Mouse (Mus musculus): ENCODE results near the gene Slc12a7. TPM values are rescaled to one million over a fixed set of nuclear protein-coding genes. Genes with fewer than 3 reads are reported as not detected.

The Slc12a7 gene
- polyA plus RNA-seq, 1 experiment from 2014 or later, result 32.7 TPM

DNA sequence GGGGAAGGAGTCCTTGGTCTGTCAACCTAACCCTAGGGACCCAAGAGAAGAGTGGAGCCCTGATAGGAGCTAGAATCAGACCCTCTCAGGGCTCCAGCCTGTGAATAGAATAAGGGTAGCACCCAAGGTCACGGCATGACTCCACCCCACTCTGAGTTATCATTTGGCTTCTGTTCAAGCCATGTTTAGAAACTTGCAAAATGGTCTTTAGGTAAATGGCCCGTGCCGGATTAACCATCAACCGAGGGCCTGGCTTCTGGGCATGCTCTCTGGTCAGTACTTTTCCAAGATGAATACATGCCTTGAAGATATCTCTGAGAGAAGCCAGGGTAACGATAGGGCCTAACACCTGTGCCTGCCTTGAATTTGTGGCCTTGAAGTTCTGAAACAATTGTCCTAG lies 21.7 kb upstream of the Slc12a7 start:
- 84% methylated on average over 5 of the region's 5 CpGs for WGBS (ENCODE audit: insufficient replicate concordance)
- Histone ChIP-seq H3K36me3 (ENCODE audit: control insufficient read depth, insufficient read depth, low read length) (no peaks in the 10 kb centered on the region), H3K4me1 (ENCODE audit: control insufficient read depth, insufficient read depth, low read length) (no peaks in the 10 kb centered on the region), H3K4me3 (ENCODE audit: low read depth, low read length) (no peak overlapping the region), H3K27me3 (ENCODE audit: control insufficient read depth, insufficient read depth, low read length) (no peaks in the 10 kb centered on the region), H3K9me3 (replicated peaks; ENCODE audit: control insufficient read depth, low read length) (no peaks in the 10 kb centered on the region), H3K4me2 (no peak overlapping the region), H3K27ac (ENCODE audit: low read depth, low read length) (no peak overlapping the region), H3K9ac (ENCODE audit: low read depth, low read length) (no peak overlapping the region)
- ATAC-seq (replicated peaks; ENCODE audit: insufficient number of reproducible peaks, low FRiP score, low TSS enrichment), result no peak

DNA sequence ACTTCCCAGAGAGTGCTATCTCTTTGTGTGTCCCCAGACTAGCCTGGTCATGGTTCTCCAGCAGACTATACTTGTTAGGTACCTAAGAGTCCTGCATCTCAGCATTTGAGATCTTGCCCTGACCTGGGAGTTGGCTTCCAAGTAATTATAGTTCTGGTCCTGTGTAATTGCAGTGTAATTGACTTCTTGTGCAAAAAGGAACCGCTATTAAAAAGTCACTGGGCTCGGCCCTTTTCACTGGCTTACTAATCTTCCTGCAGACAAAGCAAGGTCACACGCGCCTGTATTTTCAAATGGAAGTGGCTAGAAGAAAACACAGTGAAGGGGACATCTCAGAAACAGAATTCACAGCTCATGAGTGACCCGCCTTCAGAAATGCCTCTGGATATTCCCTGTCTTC lies 21.1 kb upstream of the Slc12a7 start:
- Histone ChIP-seq H3K4me3 (ENCODE audit: low read depth, low read length) (no peak overlapping the region), H3K27me3 (ENCODE audit: control insufficient read depth, insufficient read depth, low read length) (no peaks in the 10 kb centered on the region), H3K9ac (ENCODE audit: low read depth, low read length) (no peak overlapping the region), H3K4me1 (ENCODE audit: control insufficient read depth, insufficient read depth, low read length) (no peaks in the 10 kb centered on the region), H3K4me2 (no peak overlapping the region), H3K27ac (ENCODE audit: low read depth, low read length) (no peak overlapping the region), H3K36me3 (ENCODE audit: control insufficient read depth, insufficient read depth, low read length) (no peaks in the 10 kb centered on the region), H3K9me3 (replicated peaks; ENCODE audit: control insufficient read depth, low read length) (no peaks in the 10 kb centered on the region)
- 80% methylated on average over 5 of the region's 5 CpGs for WGBS (ENCODE audit: insufficient replicate concordance)
- ATAC-seq (replicated peaks; ENCODE audit: insufficient number of reproducible peaks, low FRiP score, low TSS enrichment), result no peak

DNA sequence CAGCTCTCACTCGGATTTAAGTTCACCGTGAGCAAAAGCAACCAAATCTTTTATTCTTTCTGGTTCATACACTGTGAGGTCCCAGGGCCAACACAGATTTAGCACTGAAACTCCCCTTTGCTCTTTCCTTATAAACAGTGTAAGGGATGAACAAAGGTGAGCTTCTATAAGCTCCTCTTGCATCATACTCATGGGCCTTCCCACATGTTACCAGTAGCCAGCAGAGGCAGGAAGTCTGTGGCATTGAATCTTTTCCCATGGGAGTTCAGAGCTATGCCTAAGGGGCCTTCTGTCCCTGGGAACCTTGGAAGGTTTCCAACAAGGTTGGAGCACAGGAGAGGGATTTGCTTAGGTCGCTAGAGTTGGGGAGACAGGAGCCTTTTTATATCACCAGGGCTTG lies 20.7 kb upstream of the Slc12a7 start:
- ATAC-seq (replicated peaks; ENCODE audit: insufficient number of reproducible peaks, low FRiP score, low TSS enrichment), result no peak
- Histone ChIP-seq H3K4me3 (ENCODE audit: low read depth, low read length) (no peak overlapping the region), H3K36me3 (ENCODE audit: control insufficient read depth, insufficient read depth, low read length) (no peaks in the 10 kb centered on the region), H3K27me3 (ENCODE audit: control insufficient read depth, insufficient read depth, low read length) (no peaks in the 10 kb centered on the region), H3K4me2 (no peak overlapping the region), H3K4me1 (ENCODE audit: control insufficient read depth, insufficient read depth, low read length) (no peaks in the 10 kb centered on the region), H3K27ac (ENCODE audit: low read depth, low read length) (no peak overlapping the region), H3K9me3 (replicated peaks; ENCODE audit: control insufficient read depth, low read length) (no peaks in the 10 kb centered on the region), H3K9ac (ENCODE audit: low read depth, low read length) (no peak overlapping the region)
- 76% methylated on average over 3 of the region's 3 CpGs for WGBS (ENCODE audit: insufficient replicate concordance)

DNA sequence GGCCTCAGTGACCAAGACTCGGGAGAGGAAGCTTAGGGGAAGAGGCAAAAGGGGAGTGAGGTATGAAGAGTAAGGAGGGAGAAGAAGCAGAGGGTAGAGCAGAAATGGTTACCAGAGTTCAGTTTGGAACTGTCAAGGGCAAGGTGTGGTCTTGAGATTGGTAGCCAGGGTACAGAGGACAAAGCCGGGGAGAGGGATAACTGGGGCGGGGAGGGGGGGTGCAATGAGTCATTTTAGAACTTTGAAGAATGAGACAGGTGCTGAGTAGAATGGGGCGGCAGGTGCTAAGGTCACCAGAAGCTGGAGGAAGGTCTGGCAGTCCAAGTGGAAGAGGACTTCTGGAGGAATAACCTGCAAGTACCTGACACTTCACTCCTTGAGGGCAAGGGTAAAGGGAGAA lies 19.7 kb upstream of the Slc12a7 start:
- WGBS (ENCODE audit: insufficient replicate concordance), result 76% methylated on average over 4 of the region's 4 CpGs
- H3K9ac ChIP-seq (ENCODE audit: low read depth, low read length), result no peak overlapping the region
- H3K27me3 ChIP-seq (ENCODE audit: control insufficient read depth, insufficient read depth, low read length), result no peaks in the 10 kb centered on the region
- H3K4me3 ChIP-seq (ENCODE audit: low read depth, low read length), result no peak overlapping the region
- no peaks in the 10 kb centered on the region for H3K9me3 ChIP-seq (replicated peaks; ENCODE audit: control insufficient read depth, low read length)
- H3K4me2 ChIP-seq, result no peak overlapping the region
- no peak for ATAC-seq (replicated peaks; ENCODE audit: insufficient number of reproducible peaks, low FRiP score, low TSS enrichment)
- no peaks in the 10 kb centered on the region for H3K36me3 ChIP-seq (ENCODE audit: control insufficient read depth, insufficient read depth, low read length)
- no peaks in the 10 kb centered on the region for H3K4me1 ChIP-seq (ENCODE audit: control insufficient read depth, insufficient read depth, low read length)
- no peak overlapping the region for H3K27ac ChIP-seq (ENCODE audit: low read depth, low read length)

DNA sequence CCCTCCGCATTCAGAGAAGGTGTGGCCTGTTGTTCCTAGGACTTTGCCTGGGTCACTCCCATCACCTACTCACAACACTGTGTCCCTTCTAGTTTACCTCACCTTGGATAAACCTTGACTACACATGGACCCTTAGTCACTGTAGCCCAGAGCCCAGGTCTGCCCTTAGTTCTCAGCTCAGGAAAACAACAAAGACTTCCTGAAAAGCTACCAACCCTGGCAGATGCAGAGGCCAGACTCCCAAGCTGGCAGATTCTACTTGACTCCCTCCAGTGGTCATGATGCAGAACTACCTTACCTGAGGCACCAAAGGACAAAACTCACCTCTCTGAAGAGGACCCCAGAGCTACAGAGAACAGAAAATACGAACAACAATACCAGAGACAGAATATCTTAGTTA lies 18.9 kb upstream of the Slc12a7 start:
- Histone ChIP-seq H3K4me1 (ENCODE audit: control insufficient read depth, insufficient read depth, low read length) (no peaks in the 10 kb centered on the region), H3K27me3 (ENCODE audit: control insufficient read depth, insufficient read depth, low read length) (no peaks in the 10 kb centered on the region), H3K4me2 (no peak overlapping the region), H3K9me3 (replicated peaks; ENCODE audit: control insufficient read depth, low read length) (no peaks in the 10 kb centered on the region), H3K27ac (ENCODE audit: low read depth, low read length) (no peak overlapping the region), H3K4me3 (ENCODE audit: low read depth, low read length) (no peak overlapping the region), H3K36me3 (ENCODE audit: control insufficient read depth, insufficient read depth, low read length) (no peaks in the 10 kb centered on the region), H3K9ac (ENCODE audit: low read depth, low read length) (no peak overlapping the region)
- ATAC-seq (replicated peaks; ENCODE audit: insufficient number of reproducible peaks, low FRiP score, low TSS enrichment), result no peak
- 49% methylated on average over 2 of the region's 2 CpGs for WGBS (ENCODE audit: insufficient replicate concordance)

DNA sequence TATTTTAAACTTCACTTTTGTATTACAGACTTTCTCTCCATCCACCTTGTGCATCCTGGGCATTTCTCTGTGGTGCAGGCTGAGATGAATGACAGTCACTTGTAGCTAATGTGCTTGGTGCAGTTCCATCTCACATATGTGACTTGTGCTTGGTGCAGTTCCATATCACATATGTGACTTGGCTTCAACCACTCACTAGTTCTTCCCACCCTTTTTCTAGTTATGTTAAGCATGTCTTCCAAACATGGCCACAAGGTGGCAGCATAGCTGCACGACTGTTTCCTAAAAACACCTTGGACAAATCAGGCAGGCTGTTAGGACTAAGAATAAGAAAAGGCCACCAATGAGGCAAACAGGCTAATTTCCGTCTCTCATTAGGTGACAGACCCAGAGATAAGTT lies 14.7 kb upstream of the Slc12a7 start:
- Histone ChIP-seq H3K27ac (ENCODE audit: low read depth, low read length) (no peak overlapping the region), H3K36me3 (ENCODE audit: control insufficient read depth, insufficient read depth, low read length) (no peaks in the 10 kb centered on the region), H3K27me3 (ENCODE audit: control insufficient read depth, insufficient read depth, low read length) (no peaks in the 10 kb centered on the region), H3K9ac (ENCODE audit: low read depth, low read length) (no peak overlapping the region), H3K4me1 (ENCODE audit: control insufficient read depth, insufficient read depth, low read length) (no peaks in the 10 kb centered on the region; the same call in 1 of the 2 replicates), H3K9me3 (replicated peaks; ENCODE audit: control insufficient read depth, low read length) (no peaks in the 10 kb centered on the region), H3K4me2 (no peak overlapping the region), H3K4me3 (ENCODE audit: low read depth, low read length) (no peak overlapping the region)
- 3% methylated on average over 2 of the region's 2 CpGs for WGBS (ENCODE audit: insufficient replicate concordance)
- ATAC-seq (replicated peaks; ENCODE audit: insufficient number of reproducible peaks, low FRiP score, low TSS enrichment), result no peak

DNA sequence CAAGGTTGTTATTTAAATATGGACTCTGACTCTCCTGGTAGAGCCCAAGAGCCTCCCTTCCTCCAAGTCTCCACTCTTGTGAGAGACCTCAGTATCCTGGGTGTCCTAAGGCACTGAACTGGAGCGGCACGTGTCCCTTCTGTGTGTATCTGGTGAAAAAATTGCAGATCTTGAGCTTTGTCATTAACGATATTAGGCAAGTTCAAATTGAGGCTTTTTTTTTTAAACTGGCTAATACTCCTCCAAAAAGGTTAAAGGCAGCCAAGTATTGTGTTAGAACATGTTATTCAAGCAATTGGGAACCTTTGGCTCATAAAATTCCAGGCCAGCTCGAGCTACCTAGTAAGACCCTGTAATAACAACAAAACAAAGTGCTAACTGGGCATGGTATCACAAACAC lies 12.7 kb upstream of the Slc12a7 start:
- Histone ChIP-seq H3K9ac (ENCODE audit: low read depth, low read length) (no peak overlapping the region), H3K9me3 (replicated peaks; ENCODE audit: control insufficient read depth, low read length) (no peaks in the 10 kb centered on the region), H3K4me3 (ENCODE audit: low read depth, low read length) (no peak overlapping the region), H3K36me3 (ENCODE audit: control insufficient read depth, insufficient read depth, low read length) (no peaks in the 10 kb centered on the region), H3K27me3 (ENCODE audit: control insufficient read depth, insufficient read depth, low read length) (no peaks in the 10 kb centered on the region), H3K4me2 (no peak overlapping the region), H3K4me1 (ENCODE audit: control insufficient read depth, insufficient read depth, low read length) (no peaks in the 10 kb centered on the region; the same call in 1 of the 2 replicates), H3K27ac (ENCODE audit: low read depth, low read length) (no peak overlapping the region)
- 82% methylated on average over 4 of the region's 4 CpGs for WGBS (ENCODE audit: insufficient replicate concordance)
- no peak for ATAC-seq (replicated peaks; ENCODE audit: insufficient number of reproducible peaks, low FRiP score, low TSS enrichment)

DNA sequence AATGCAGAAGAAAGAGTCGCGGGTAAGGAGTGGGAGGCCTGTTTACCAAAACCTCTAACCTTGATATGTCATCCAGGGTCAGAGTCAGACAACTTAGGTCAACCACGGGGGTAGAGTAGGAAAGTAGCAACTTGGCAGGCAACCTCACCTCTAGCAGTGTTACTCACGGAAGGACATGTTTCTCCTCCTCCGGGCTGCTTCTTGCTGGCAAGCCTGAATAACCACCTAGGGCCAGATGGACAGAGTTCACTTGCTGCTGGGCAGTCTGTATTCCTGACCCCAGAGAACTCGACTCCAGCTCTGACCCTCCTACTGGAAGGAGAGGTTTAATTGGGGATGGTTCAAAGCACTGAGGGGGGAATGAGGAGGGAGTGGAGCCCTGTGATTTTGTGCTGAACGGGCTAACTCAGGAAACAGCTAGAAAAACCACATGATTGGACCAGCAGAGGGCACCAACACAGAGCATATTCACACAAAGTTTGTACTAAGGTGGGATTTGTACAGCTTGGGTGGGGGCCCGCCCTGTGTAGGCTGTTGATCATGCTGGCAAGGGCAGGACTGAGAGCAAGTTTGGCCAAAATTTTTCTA lies 9.7 kb upstream of the Slc12a7 start:
- H3K4me1 ChIP-seq (ENCODE audit: control insufficient read depth, insufficient read depth, low read length), result no peaks in the 10 kb centered on the region; the same call in 1 of the 2 replicates
- H3K36me3 ChIP-seq (ENCODE audit: control insufficient read depth, insufficient read depth, low read length), result no peaks in the 10 kb centered on the region
- no peaks in the 10 kb centered on the region for H3K9me3 ChIP-seq (replicated peaks; ENCODE audit: control insufficient read depth, low read length)
- no peak overlapping the region for H3K4me2 ChIP-seq
- H3K9ac ChIP-seq (ENCODE audit: low read depth, low read length), result no peak overlapping the region
- 0 out of 2 replicates have a peak, but pooled peaks have one; percentile 29 for ATAC-seq (replicated peaks; ENCODE audit: insufficient number of reproducible peaks, low FRiP score, low TSS enrichment)
- no peak overlapping the region for H3K4me3 ChIP-seq (ENCODE audit: low read depth, low read length)
- no peak overlapping the region for H3K27ac ChIP-seq (ENCODE audit: low read depth, low read length)
- H3K27me3 ChIP-seq (ENCODE audit: control insufficient read depth, insufficient read depth, low read length), result 0 out of 2 replicates have a peak, but pooled peaks cover 2% of the 10 kb centered on the region
- 40% methylated on average over 8 of the region's 8 CpGs for WGBS (ENCODE audit: insufficient replicate concordance)

DNA sequence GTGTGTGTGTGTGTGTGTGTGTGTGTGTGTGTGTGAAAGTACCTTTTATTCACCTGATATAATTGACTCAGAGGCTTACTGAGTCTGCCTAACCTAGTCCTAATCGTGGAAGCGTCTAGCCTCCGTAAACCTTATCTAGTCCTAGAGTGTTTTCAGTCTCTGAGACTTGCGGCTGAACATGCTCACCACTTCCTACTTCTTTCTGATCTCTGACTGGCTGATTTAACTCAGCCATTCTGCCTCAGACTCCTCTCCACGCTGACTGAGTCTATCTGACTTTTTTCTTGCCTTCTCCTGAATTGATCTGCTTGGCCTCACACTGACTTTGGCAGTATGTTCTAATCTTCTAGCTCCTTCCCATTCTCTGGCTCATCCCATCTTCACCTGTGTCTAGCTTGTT lies 7.6 kb upstream of the Slc12a7 start:
- no peak for ATAC-seq (replicated peaks; ENCODE audit: insufficient number of reproducible peaks, low FRiP score, low TSS enrichment)
- WGBS (ENCODE audit: insufficient replicate concordance), result 28% methylated on average over 5 of the region's 5 CpGs
- no peak overlapping the region for H3K4me2 ChIP-seq
- H3K4me1 ChIP-seq (ENCODE audit: control insufficient read depth, insufficient read depth, low read length), result peaks cover 3% of the 10 kb centered on the region; the same call in 1 of the 2 replicates
- no peaks in the 10 kb centered on the region for H3K36me3 ChIP-seq (ENCODE audit: control insufficient read depth, insufficient read depth, low read length)
- H3K27me3 ChIP-seq (ENCODE audit: control insufficient read depth, insufficient read depth, low read length), result 0 out of 2 replicates have a peak, but pooled peaks cover 2% of the 10 kb centered on the region
- H3K4me3 ChIP-seq (ENCODE audit: low read depth, low read length), result no peak overlapping the region
- no peaks in the 10 kb centered on the region for H3K9me3 ChIP-seq (replicated peaks; ENCODE audit: control insufficient read depth, low read length)
- no peak overlapping the region for H3K9ac ChIP-seq (ENCODE audit: low read depth, low read length)
- H3K27ac ChIP-seq (ENCODE audit: low read depth, low read length), result no peak overlapping the region
